ENCODE assay signal across 28 mouse cellular contexts in the genomic region with DNA sequence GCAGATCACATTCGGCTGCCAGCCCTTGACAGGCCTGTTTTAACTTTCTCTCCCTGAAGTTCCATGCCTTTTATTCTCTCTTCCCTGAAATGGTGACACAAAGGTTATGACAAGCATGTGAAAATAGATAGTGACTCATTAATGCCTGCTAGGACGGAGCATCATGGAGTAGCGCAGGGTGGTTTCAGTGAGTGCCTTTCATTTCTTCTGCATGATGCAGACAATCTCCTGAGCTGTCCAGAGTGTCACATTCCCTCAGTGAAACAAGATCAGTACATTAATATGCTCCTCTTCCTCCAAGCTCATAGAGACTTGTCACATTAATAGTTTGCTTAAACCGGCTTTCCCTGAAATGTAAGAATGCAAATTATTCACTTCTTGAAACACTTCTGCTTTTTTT.
DNase-seq lines count a peak whose midpoint lies in the region; ATAC-seq and TF ChIP-seq lines count a peak whose summit lies in the region.
"Had no signal": no experiment of that assay in that cellular context is flagged by ENCODE, and none has a peak within 500 bp of the region (broad histone marks: within the 10 kb centered on the region; RNA-seq: fewer than 3 reads in every experiment).

No protein-coding gene starts in this region.

- intact Hi-C loops in left cerebral cortex, postnatal 4 days (cut with DNase I), result no loop called here

- H3K9me3 ChIP-seq in midbrain, embryonic 15.5 days, result no peaks in the 10 kb centered on the region
- H3K9me3 ChIP-seq in midbrain, embryonic 11.5 days (ENCODE audit: control insufficient read depth, low read length), result no peaks in the 10 kb centered on the region
- H3K9me3 ChIP-seq: embryonic facial prominence, embryonic 13.5 days; heart, embryonic 12.5 days; heart, embryonic 15.5 days; hindbrain, embryonic 10.5 days; hindbrain, embryonic 13.5 days had no signal

- no peaks in the 10 kb centered on the region for H3K36me3 ChIP-seq in midbrain, embryonic 15.5 days (replicated peaks)
- no peaks in the 10 kb centered on the region for H3K36me3 ChIP-seq in midbrain, embryonic 11.5 days (ENCODE audit: control insufficient read depth, insufficient read depth, low read length)
- H3K36me3 ChIP-seq: embryonic facial prominence, embryonic 13.5 days; heart, embryonic 12.5 days; heart, embryonic 15.5 days; hindbrain, embryonic 10.5 days; hindbrain, embryonic 13.5 days had no signal

- WGBS in midbrain, embryonic 15.5 days, result 72% methylated on average over 4 of the region's 4 CpGs
- 77% methylated on average over 4 of the region's 4 CpGs for WGBS in midbrain, embryonic 11.5 days

- H3K4me1 ChIP-seq in midbrain, embryonic 15.5 days, result no peaks in the 10 kb centered on the region
- H3K4me1 ChIP-seq in midbrain, embryonic 11.5 days (ENCODE audit: control insufficient read depth, insufficient read depth, low read length), result no peaks in the 10 kb centered on the region
- no peaks in the 10 kb centered on the region for H3K4me1 ChIP-seq in embryonic fibroblast, embryonic 13.5 days (ENCODE audit: control insufficient read depth, insufficient read depth, low read length)
- H3K4me1 ChIP-seq: embryonic facial prominence, embryonic 13.5 days; heart, embryonic 12.5 days; heart, embryonic 15.5 days; hindbrain, embryonic 10.5 days; hindbrain, embryonic 13.5 days had no signal

- no peak for TF ChIP-seq POLR2A in embryonic fibroblast, embryonic 13.5 days (IDR thresholded peaks at IDR 0.05; ENCODE audit: low read depth, low read length)

- DNase-seq in midbrain, embryonic 11.5 days (ENCODE audit: low spot score, missing footprints), result no peak
- DNase-seq in 3T3-L1 (ENCODE audit: low read depth, low spot score), result peak; percentile 75
- peak; percentile 90 for DNase-seq in Muller cell, postnatal 12 days (ENCODE audit: inconsistent ontology term)
- no peak for DNase-seq in left cerebral cortex, postnatal 4 days
- no peak for DNase-seq in frontal cortex, postnatal 14 days (ENCODE audit: low spot score in 2 of 2)
- DNase-seq in natural killer cell, adult 2 months (ENCODE audit: low spot score in 2 of 2), result no peak
- DNase-seq: adrenal gland, postnatal 10 days; adrenal gland, postnatal 36 days; B cell, adult 2 months; cerebellum, adult 11 months; cerebellum, adult 2 months; cerebellum, adult 9-11 months; cerebellum, postnatal 25 days; forebrain, postnatal 0 days; gastrocnemius, postnatal 25 days; heart, adult 18-20 months; heart, postnatal 10 days; heart, postnatal 36 days had no signal

- H3K4me3 ChIP-seq in midbrain, embryonic 15.5 days, result no peak overlapping the region
- H3K4me3 ChIP-seq in midbrain, embryonic 11.5 days (ENCODE audit: low read depth, low read length), result no peak overlapping the region
- H3K4me3 ChIP-seq in embryonic fibroblast, embryonic 13.5 days (ENCODE audit: insufficient read depth, low read length), result no peak overlapping the region
- H3K4me3 ChIP-seq: embryonic facial prominence, embryonic 13.5 days; heart, embryonic 12.5 days; heart, embryonic 15.5 days; hindbrain, embryonic 10.5 days; hindbrain, embryonic 13.5 days had no signal

- H3K27ac ChIP-seq in midbrain, embryonic 15.5 days, result no peak overlapping the region
- no peak overlapping the region for H3K27ac ChIP-seq in midbrain, embryonic 11.5 days (ENCODE audit: low read depth, low read length)
- H3K27ac ChIP-seq in embryonic fibroblast, embryonic 13.5 days (ENCODE audit: insufficient read depth, low read length), result peak overlapping the region; percentile 55
- H3K27ac ChIP-seq: embryonic facial prominence, embryonic 13.5 days; heart, embryonic 15.5 days; hindbrain, embryonic 10.5 days; hindbrain, embryonic 13.5 days had no signal

- H3K4me2 ChIP-seq in midbrain, embryonic 15.5 days, result no peak overlapping the region
- no peak overlapping the region for H3K4me2 ChIP-seq in midbrain, embryonic 11.5 days
- H3K4me2 ChIP-seq: embryonic facial prominence, embryonic 13.5 days; heart, embryonic 12.5 days; heart, embryonic 15.5 days; hindbrain, embryonic 13.5 days had no signal

- no peak for TF ChIP-seq CTCF in embryonic fibroblast, embryonic 13.5 days (IDR thresholded peaks at IDR 0.05; ENCODE audit: borderline replicate concordance, insufficient read depth, low read length)

- ATAC-seq in midbrain, embryonic 15.5 days (replicated peaks), result peak; percentile 69; the same call in 1 of the 2 replicates
- no peak for ATAC-seq in midbrain, embryonic 11.5 days (ENCODE audit: low FRiP score)
- ATAC-seq: activated CD4-positive, CD25-positive, alpha-beta regulatory T cell, adult 4 months; forebrain, embryonic 14.5 days; forebrain, postnatal 0 days; hindbrain, embryonic 16.5 days had no signal

- no peak overlapping the region for H3K9ac ChIP-seq in midbrain, embryonic 15.5 days
- no peak overlapping the region for H3K9ac ChIP-seq in midbrain, embryonic 11.5 days (ENCODE audit: low read length)
- H3K9ac ChIP-seq: embryonic facial prominence, embryonic 13.5 days; forebrain, postnatal 0 days; heart, embryonic 12.5 days; heart, embryonic 15.5 days; hindbrain, embryonic 13.5 days had no signal

- no peaks in the 10 kb centered on the region for H3K27me3 ChIP-seq in midbrain, embryonic 15.5 days (replicated peaks)
- H3K27me3 ChIP-seq in midbrain, embryonic 11.5 days (ENCODE audit: control insufficient read depth, insufficient read depth, low read length), result no peaks in the 10 kb centered on the region
- H3K27me3 ChIP-seq: embryonic facial prominence, embryonic 13.5 days; heart, embryonic 12.5 days; heart, embryonic 15.5 days; hindbrain, embryonic 13.5 days had no signal

Comparison
In these comparisons a context has a peak if more than half of its experiments do, and no peak if none do; other contexts are left out.
1. DNase-seq: peak in 3T3-L1 (single experiment) and Muller cell, postnatal 12 days (single experiment); none in midbrain, embryonic 11.5 days (single experiment), left cerebral cortex, postnatal 4 days (single experiment), frontal cortex, postnatal 14 days (0 of 2) and natural killer cell, adult 2 months (0 of 2).